Mouse (Mus musculus) erythroblast, embryonic 14.5 days (primary cell): ENCODE results near the gene Lcp2.

Source experiments
- GATA1 ChIP-seq: IDR thresholded peaks from 2 replicates; pipeline ENCODE4 v1.6.1; 2012; ENCODE audit warnings: low read length, inconsistent platforms, mixed read lengths
- TAL1 ChIP-seq: IDR thresholded peaks from 3 replicates; pipeline ENCODE4 v1.6.1; 2012; ENCODE audit warnings: low read length, inconsistent platforms, mixed read lengths

DNA sequence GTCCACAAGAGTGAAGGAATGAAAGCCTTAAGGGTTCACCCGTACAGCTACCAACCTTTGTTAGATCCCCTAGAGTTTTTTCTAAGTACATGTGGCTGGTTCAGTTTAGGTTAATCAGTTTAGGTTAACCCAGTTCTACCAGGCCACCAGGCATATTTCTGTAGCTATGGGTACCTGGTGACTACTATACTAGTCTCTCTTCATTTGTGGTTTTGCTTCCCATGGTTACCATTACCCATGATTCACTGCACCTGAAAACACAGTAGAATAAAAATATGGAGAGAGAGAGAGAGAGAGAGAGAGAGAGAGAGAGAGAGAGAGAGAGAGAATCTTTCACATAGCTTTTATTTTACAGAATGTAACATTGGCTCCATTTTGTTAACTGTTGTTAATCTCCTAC lies 10.0 kb downstream of the Lcp2 start:
- no peak for TF ChIP-seq GATA1
- no peak for TF ChIP-seq TAL1
